Mouse (Mus musculus) lung, postnatal 0 days (tissue): ENCODE results near the gene Zim1.

Experiments used
- CTCF ChIP-seq: IDR thresholded peaks from 2 replicates; pipeline ENCODE4 v1.5.1; 2016; ENCODE audit warnings: antibody characterized with exemption, mild to moderate bottlenecking
- EP300 ChIP-seq: IDR thresholded peaks from 2 replicates; pipeline ENCODE4 v1.6.1; 2016; ENCODE audit warnings: antibody characterized with exemption, mild to moderate bottlenecking, control low read depth

DNA sequence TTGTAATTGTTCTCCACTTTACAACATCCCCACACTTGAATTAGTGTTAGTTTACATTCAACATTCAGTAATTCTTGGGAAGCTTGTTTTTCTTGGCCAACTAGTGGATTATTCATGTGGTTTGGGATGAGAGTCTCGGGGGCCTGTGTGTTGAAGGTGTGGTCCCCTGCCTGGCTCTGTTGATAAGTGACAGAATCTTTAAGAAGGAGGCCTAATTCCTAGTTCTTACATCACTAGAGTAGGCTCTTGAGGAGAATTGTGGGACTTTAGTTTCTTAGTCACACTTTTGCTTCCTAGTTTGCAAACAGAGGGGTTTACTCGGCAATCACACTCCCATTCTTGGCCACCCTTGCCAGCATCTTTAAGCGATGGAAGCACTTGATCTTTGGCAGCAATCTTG lies 3.0 kb upstream of the Zim1 start:
- TF ChIP-seq CTCF: no peak
- TF ChIP-seq EP300: peak; percentile 55
